Mouse (Mus musculus) bone marrow macrophage, adult 2 months (primary cell): ENCODE data around the gene Rbm47.

Experiments used
- CTCF ChIP-seq: IDR thresholded peaks from 2 replicates; pipeline ENCODE4 v1.5.1; 2012; ENCODE audit warnings: low read depth, mild to moderate bottlenecking, low read length, moderate library complexity
- POLR2A ChIP-seq: IDR thresholded peaks from 2 replicates; pipeline ENCODE4 v1.6.1; 2012; ENCODE audit warnings: mild to moderate bottlenecking, low read depth, low read length, borderline replicate concordance

- TF ChIP-seq POLR2A (no peak), CTCF (no peak)
These were observed 158.9 kb downstream of the Rbm47 start for GRCm38 (mm10) chr5:66013999-66014398.
